Mouse (Mus musculus) embryo, embryonic 9.5 days (tissue): ENCODE measurements around the gene Ubap1.

ENCODE experiments used
- DNase-seq: peaks from one replicate; pipeline ENCODE4 v3.0.0-alpha.2; 2017; ENCODE audit errors: extremely low spot score

Gene Ubap1

DNA sequence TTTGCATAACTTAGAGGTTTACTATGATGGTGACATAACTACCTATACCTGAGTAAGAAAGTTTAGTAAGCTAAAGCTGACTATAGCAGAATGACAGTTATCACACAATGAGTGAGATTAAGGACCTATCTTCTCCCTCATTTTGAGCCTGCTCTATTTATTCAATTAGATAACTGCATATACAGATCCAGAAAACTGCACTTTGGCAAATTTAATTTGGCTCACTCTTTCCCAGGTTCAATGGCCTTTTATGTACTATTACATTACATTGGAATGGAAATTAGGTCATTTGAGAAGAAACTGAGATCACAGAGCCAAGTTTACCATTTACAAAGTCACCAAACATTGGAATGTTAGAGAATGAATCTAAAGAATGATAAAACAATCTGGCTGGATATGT lies 68.2 kb downstream of the Ubap1 start:
- DNase-seq: no peak

- DNase-seq: no peak
Observed at GRCm38 (mm10) chr4:41438931-41439330, 90.1 kb downstream of the Ubap1 start.
